Mouse (Mus musculus) hematopoietic stem cell, adult 5-6 weeks (primary cell): ENCODE data around the gene Vps37d. TPM values are rescaled to one million over a fixed set of nuclear protein-coding genes. Genes with fewer than 3 reads are reported as not detected.
A peak's percentile ranks its signal among the peaks of the same experiment; 100 is the strongest.

ENCODE experiments used
- ATAC-seq, 2 experiments: fragments of 125-278 bp in 1 of 2; replicated peaks in 1 of 2; 2 replicates each; pipeline ENCODE4 v1.8.0; 2016 to 2017; ENCODE audit warnings: inconsistent platforms in 2 of 2, mild to moderate bottlenecking in 2 of 2, moderate number of reproducible peaks in 2 of 2, low read depth in 1 of 2, moderate TSS enrichment in 1 of 2; ENCODE audit not compliant: low FRiP score in 2 of 2, poor library complexity in 2 of 2, severe bottlenecking in 2 of 2, insufficient read depth in 1 of 2, low TSS enrichment in 1 of 2
- total RNA-seq: library from RNA; stranded (forward); fragments of 172-1452, 232-1000 nt; gene quantifications from 2 replicates; pipeline ENCODE4 v1.2.3, GENCODE M21; 2017

The Vps37d gene
- 0.50 and 1.6 TPM in 2 replicates for total RNA-seq

- peak; percentile 56 to 69; a peak in 2 of 4 replicates for ATAC-seq
Observed at GRCm38 (mm10) chr5:135077564-135078481, at the start of gene Vps37d. Gene Vps37d, minus strand, starts transcription at chr5:135078266.

GRCm38 (mm10) chr5:135127669-135128068 lies 49.6 kb upstream of the Vps37d start:
- no peak for ATAC-seq

- ATAC-seq, result no peak
Observed at GRCm38 (mm10) chr5:135126121-135126520, 48.1 kb upstream of the Vps37d start.

GRCm38 (mm10) chr5:135120753-135121152 lies 42.7 kb upstream of the Vps37d start:
- ATAC-seq, result no peak

GRCm38 (mm10) chr5:135118589-135119081 lies 40.6 kb upstream of the Vps37d start:
- ATAC-seq, result peak; percentile 63 to 70; a peak in 3 of 4 replicates

- ATAC-seq, result no peak
Observed at GRCm38 (mm10) chr5:135115241-135115640, 37.2 kb upstream of the Vps37d start.

GRCm38 (mm10) chr5:135113782-135114181 lies 35.7 kb upstream of the Vps37d start:
- ATAC-seq, result no peak

- no peak for ATAC-seq
Observed at GRCm38 (mm10) chr5:135109976-135110375, 31.9 kb upstream of the Vps37d start.

GRCm38 (mm10) chr5:135109426-135109825 lies 31.4 kb upstream of the Vps37d start:
- no peak for ATAC-seq

GRCm38 (mm10) chr5:135109017-135109416 lies 31.0 kb upstream of the Vps37d start:
- ATAC-seq, result no peak

- peak; percentile 37 to 66; a peak in 2 of 4 replicates for ATAC-seq
Observed at GRCm38 (mm10) chr5:135107521-135108501, 29.7 kb upstream of the Vps37d start.

GRCm38 (mm10) chr5:135106758-135107256 lies 28.7 kb upstream of the Vps37d start:
- peak; percentile 83 to 91 for ATAC-seq

- no peak for ATAC-seq
Observed at GRCm38 (mm10) chr5:135103999-135104660, 26.1 kb upstream of the Vps37d start.

GRCm38 (mm10) chr5:135100981-135101380 lies 22.9 kb upstream of the Vps37d start:
- ATAC-seq, result no peak

GRCm38 (mm10) chr5:135089653-135090052 lies 11.6 kb upstream of the Vps37d start, which contains the start of gene Mlxipl:
Gene Mlxipl, plus strand, starts transcription at chr5:135089890.
- ATAC-seq, result peak in 1 of 2 experiments; percentile 36; a peak in 1 of 4 replicates

- ATAC-seq, result no peak
Observed at GRCm38 (mm10) chr5:135086871-135087270, 8.8 kb upstream of the Vps37d start.

GRCm38 (mm10) chr5:135080539-135080938 lies 2.5 kb upstream of the Vps37d start:
- ATAC-seq, result no peak
